Mouse (Mus musculus) heart, adult 2 months (tissue): ENCODE data around the gene Myrfl.

Experiments
- CTCF ChIP-seq: fragments of 200-600 bp; IDR thresholded peaks from 2 replicates; pipeline ENCODE4 v1.8.1; 2022; ENCODE audit warnings: antibody characterized with exemption, mild to moderate bottlenecking, moderate library complexity
- EP300 ChIP-seq: fragments of 200-500 bp; IDR thresholded peaks from 2 replicates; pipeline ENCODE4 v1.6.1; 2011; ENCODE audit warnings: low read depth, low read length, control low read depth; ENCODE audit not compliant: insufficient read depth
- POLR2A ChIP-seq: fragments of 200-500 bp; IDR thresholded peaks from 2 replicates; pipeline ENCODE4 v1.6.1; 2011; ENCODE audit warnings: mild to moderate bottlenecking, low read depth, low read length, control low read depth; ENCODE audit not compliant: insufficient read depth

DNA sequence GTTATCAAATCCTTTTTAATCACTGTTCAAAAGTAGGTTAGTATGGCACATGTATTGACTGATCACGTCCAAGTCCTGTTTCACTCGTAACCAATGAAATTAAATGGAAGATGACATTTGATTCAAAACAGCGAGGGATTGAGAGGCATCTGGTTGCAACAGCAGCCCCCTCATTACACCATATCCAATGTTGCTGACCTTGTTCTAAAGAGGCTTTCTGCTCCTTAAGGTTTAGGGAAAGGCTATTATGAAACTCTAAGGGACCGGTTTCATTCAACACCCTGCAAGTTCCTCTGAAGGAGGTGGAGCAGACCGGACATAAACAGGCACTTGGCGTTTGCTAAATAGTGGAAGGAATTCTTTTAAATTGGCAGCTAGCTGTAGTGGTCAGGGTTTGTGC is 2.2 kb downstream of the Myrfl start:
- TF ChIP-seq CTCF (no peak), EP300 (no peak), POLR2A (no peak)
